Mouse (Mus musculus) layer of hippocampus, adult 9-11 months (tissue): ENCODE results near the gene Usb1.
"Not testable (repeated sequence)": the region's sequence is repeated elsewhere in the genome, so short reads cannot be mapped to it uniquely, and the experiment has no call there.

ENCODE experiments used
- DNase-seq: peaks from one replicate; pipeline ENCODE4 v3.0.0; 2022

Usb1 gene

GRCm38 (mm10) chr8:95376309-95376999 is 44.4 kb downstream of the Usb1 start:
- no peak for DNase-seq

- DNase-seq, result no peak
These were observed 45.0 kb downstream of the Usb1 start for GRCm38 (mm10) chr8:95377101-95377500.

GRCm38 (mm10) chr8:95377863-95378291 is 45.8 kb downstream of the Usb1 start:
- DNase-seq, result no peak

- not testable (repeated sequence) for DNase-seq
These were observed 46.8 kb downstream of the Usb1 start for GRCm38 (mm10) chr8:95378928-95379327.

- DNase-seq, result no peak
These were observed 48.9 kb downstream of the Usb1 start for GRCm38 (mm10) chr8:95380953-95381352.

- DNase-seq, result no peak
These were observed 49.5 kb downstream of the Usb1 start for GRCm38 (mm10) chr8:95381595-95381994.

- no peak for DNase-seq
These were observed 52.4 kb downstream of the Usb1 start for GRCm38 (mm10) chr8:95384501-95384900.

- DNase-seq, result no peak
These were observed 54.0 kb downstream of the Usb1 start for GRCm38 (mm10) chr8:95386037-95386436.

GRCm38 (mm10) chr8:95387221-95387620 is 55.1 kb downstream of the Usb1 start:
- no peak for DNase-seq

GRCm38 (mm10) chr8:95387936-95388335 is 55.9 kb downstream of the Usb1 start:
- no peak for DNase-seq

- no peak for DNase-seq
These were observed 58.2 kb downstream of the Usb1 start for GRCm38 (mm10) chr8:95390312-95390711.

GRCm38 (mm10) chr8:95391101-95391500 is 59.0 kb downstream of the Usb1 start:
- DNase-seq, result no peak

GRCm38 (mm10) chr8:95392604-95393003 is 60.5 kb downstream of the Usb1 start:
- DNase-seq, result no peak

GRCm38 (mm10) chr8:95395186-95395918 is 63.3 kb downstream of the Usb1 start:
- DNase-seq, result no peak

- no peak for DNase-seq
These were observed 64.7 kb downstream of the Usb1 start for GRCm38 (mm10) chr8:95396752-95397151.
